Mouse (Mus musculus) cerebellum, adult 2 months (tissue): ENCODE data around the gene P2rx7.

Experiments used
- CTCF ChIP-seq: fragments of 200-500 bp; IDR thresholded peaks from 2 replicates; pipeline ENCODE4 v1.5.1; 2011; ENCODE audit warnings: low read depth, mild to moderate bottlenecking, control low read depth, low read length, moderate library complexity, borderline replicate concordance; ENCODE audit not compliant: insufficient read depth
- POLR2A ChIP-seq: fragments of 200-500 bp; IDR thresholded peaks from 2 replicates; pipeline ENCODE4 v1.6.1; 2011; ENCODE audit warnings: low read length, control low read depth, borderline replicate concordance; ENCODE audit not compliant: insufficient read depth

- no peak for TF ChIP-seq CTCF
- no peak for TF ChIP-seq POLR2A
Observed at GRCm38 (mm10) chr5:122665036-122665435, 21.3 kb downstream of the P2rx7 start.
